Mouse (Mus musculus) stomach, postnatal 0 days (tissue): ENCODE results near the gene Gata5. TPM values are rescaled to one million over a fixed set of nuclear protein-coding genes. Genes with fewer than 3 reads are reported as not detected.

ENCODE experiments used
- ATAC-seq: fragments of 200-750 bp; cut with Nextera tagmentation; 2 replicates; pipeline ENCODE4 v1.8.0; 2017; ENCODE audit not compliant: low FRiP score, low TSS enrichment
- DNase-seq: peaks from one replicate; pipeline ENCODE4 v3.0.0-alpha.2; 2016; ENCODE audit warnings: low spot score
- H3K27ac ChIP-seq: fragments of 300-500 bp; sonication (generic); replicated peaks from 2 replicates; pipeline ENCODE4 v1.5.1; 2014; ENCODE audit warnings: mild to moderate bottlenecking, control low read depth
- H3K27me3 ChIP-seq: fragments of 300-500 bp; sonication (generic); 2 replicates; pipeline ENCODE4 v1.6.1; 2014; ENCODE audit warnings: low read length; ENCODE audit not compliant: control insufficient read depth, insufficient read depth
- H3K36me3 ChIP-seq: fragments of 300-500 bp; sonication (generic); 2 replicates; pipeline ENCODE4 v1.6.1; 2014; ENCODE audit warnings: low read length, mixed read lengths; ENCODE audit not compliant: control insufficient read depth, insufficient read depth
- H3K4me1 ChIP-seq: fragments of 300-500 bp; sonication (generic); replicated peaks from 2 replicates; pipeline ENCODE4 v1.6.1; 2014; ENCODE audit warnings: antibody characterized with exemption; ENCODE audit not compliant: control insufficient read depth, insufficient read depth
- H3K4me2 ChIP-seq: fragments of 300-500 bp; sonication (generic); replicated peaks from 2 replicates; pipeline ENCODE4 v1.6.1; 2014; ENCODE audit warnings: low read depth, mild to moderate bottlenecking, control low read depth, moderate library complexity
- H3K4me3 ChIP-seq: fragments of 300-500 bp; sonication (generic); 2 replicates; pipeline ENCODE4 v1.5.1; 2014; ENCODE audit warnings: low read depth, low read length, control low read depth
- H3K9ac ChIP-seq: fragments of 300-500 bp; sonication (generic); 2 replicates; pipeline ENCODE4 v1.6.1; 2014; ENCODE audit warnings: mild to moderate bottlenecking, low read length, control low read depth, mixed read lengths
- H3K9me3 ChIP-seq: fragments of 300-500 bp; sonication (generic); 2 replicates; pipeline ENCODE4 v1.6.1; 2016; ENCODE audit warnings: low read length; ENCODE audit not compliant: control insufficient read depth
- CTCF ChIP-seq: IDR thresholded peaks from 2 replicates; pipeline ENCODE4 v1.5.1; 2016; ENCODE audit warnings: antibody characterized with exemption, low read depth, mild to moderate bottlenecking, moderate library complexity
- EP300 ChIP-seq: optimal IDR thresholded peaks from 2 replicates; pipeline ENCODE3; 2016; ENCODE audit warnings: antibody characterized with exemption
- WGBS: fragments of 180-500 bp; shearing (Covaris S2); extraction: QIAGEN DNeasy Blood & Tissue Kit; methylation state at CpG from one replicate; pipeline ENCODE4 v1.1.7; 2014; 5-methylcytosine and 5-hydroxymethylcytosine counted together
- polyA plus RNA-seq: library from polyadenylated mRNA; unstranded; fragments of >200 nt; fragmentation: Nextera tagmentation; extraction: Ambion mirVana; gene quantifications from 2 replicates; pipeline ENCODE4 v1.2.1, GENCODE M21; 2015

Gene Gata5
- polyA plus RNA-seq, 1 experiment from 2014 or later = 5.9 TPM

DNA sequence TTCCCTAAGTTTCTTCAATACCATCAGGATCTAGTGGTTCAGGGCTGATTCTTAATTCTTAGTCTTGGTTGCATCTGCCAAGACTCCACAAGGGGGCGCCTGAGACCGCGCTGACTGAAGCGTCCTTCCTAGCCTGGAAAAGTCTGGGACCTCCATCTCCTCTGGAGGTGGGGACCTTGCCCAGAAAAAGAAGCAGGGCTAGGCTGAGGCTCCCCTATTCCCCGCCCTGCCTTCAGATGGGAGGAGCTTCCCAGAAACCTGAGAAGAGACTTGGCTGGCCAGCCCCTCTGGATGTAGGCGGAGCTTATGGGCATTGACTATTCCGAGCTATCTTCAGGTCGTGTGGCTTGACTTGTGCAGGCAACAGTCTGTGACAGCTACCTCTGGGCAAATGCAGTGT is 58.7 kb downstream of the Gata5 start:
- Histone ChIP-seq H3K4me2 (no peak overlapping the region; the same call in 1 of the 2 replicates), H3K27me3 (no peaks in the 10 kb centered on the region), H3K4me1 (0 out of 2 replicates have a peak, but pooled peaks cover 4% of the 10 kb centered on the region), H3K27ac (peak overlapping the region; percentile 90), H3K4me3 (no peak overlapping the region), H3K36me3 (no peaks in the 10 kb centered on the region), H3K9me3 (no peaks in the 10 kb centered on the region), H3K9ac (no peak overlapping the region)
- TF ChIP-seq EP300 (no peak), CTCF (peak; percentile 98)
- DNase-seq (peak; percentile 95), ATAC-seq (peak; percentile 68)
- WGBS = under 1% methylated on average over 8 of the region's 8 CpGs

Other genes with a start within 250 kb of the Gata5 start
- 0.05 TPM in 1 of 2 replicates, not detected in the other for gene Hrh3, start 230.2 kb downstream of the Gata5 start, polyA plus RNA-seq
- gene Osbpl2, start 215.4 kb downstream of the Gata5 start, polyA plus RNA-seq = 46.4 and 50.4 TPM in 2 replicates
- gene Adrm1, start 163.2 kb downstream of the Gata5 start, polyA plus RNA-seq = 141 TPM in 2 replicates
- 29.7 and 34.9 TPM in 2 replicates for gene Lama5, start 108.8 kb downstream of the Gata5 start, polyA plus RNA-seq
- gene Rps21, start 77.3 kb downstream of the Gata5 start, polyA plus RNA-seq = 604 and 680 TPM in 2 replicates
- 7.5 and 8.5 TPM in 2 replicates for gene Cables2, start 61.2 kb downstream of the Gata5 start, polyA plus RNA-seq
- 1.2 and 1.8 TPM in 2 replicates for gene Rbbp8nl, start 44.8 kb downstream of the Gata5 start, polyA plus RNA-seq
- 4.2 and 5.6 TPM in 2 replicates for gene Slco4a1, start 121.5 kb upstream of the Gata5 start, polyA plus RNA-seq
- gene Ntsr1, start 165.3 kb upstream of the Gata5 start, polyA plus RNA-seq = 0.11 and 0.12 TPM in 2 replicates
- gene Mrgbp, start 246.6 kb upstream of the Gata5 start, polyA plus RNA-seq = 15.9 and 16.1 TPM in 2 replicates